Mouse (Mus musculus) liver, postnatal 0 days (tissue): ENCODE measurements around the gene Jak1.

Experiments used
- CTCF ChIP-seq: sonication (generic); IDR thresholded peaks from 2 replicates; pipeline ENCODE4 v1.5.1; 2016; ENCODE audit warnings: antibody characterized with exemption, low read depth
- EP300 ChIP-seq: IDR thresholded peaks from 2 replicates; pipeline ENCODE4 v1.6.1; 2016; ENCODE audit warnings: antibody characterized with exemption, low read depth, mild to moderate bottlenecking

- TF ChIP-seq EP300 (no peak), CTCF (no peak)
Measured at GRCm38 (mm10) chr4:101304114-101304513, 39.0 kb upstream of the Jak1 start.
